Mouse (Mus musculus) thymus, adult 2 months (tissue): ENCODE data around the gene Tvp23b.

Experiments used
- CTCF ChIP-seq: fragments of 200-500 bp; IDR thresholded peaks from 2 replicates; pipeline ENCODE4 v1.5.1; 2012; ENCODE audit warnings: mild to moderate bottlenecking, control low read depth, low read length, moderate library complexity, borderline replicate concordance; ENCODE audit not compliant: control insufficient read depth, poor library complexity, insufficient read depth; ENCODE audit errors: extremely low read depth
- POLR2A ChIP-seq: fragments of 200-500 bp; IDR thresholded peaks from 2 replicates; pipeline ENCODE4 v1.6.1; 2012; ENCODE audit warnings: mild to moderate bottlenecking, low read length, control low read depth, moderate library complexity; ENCODE audit not compliant: control insufficient read depth, poor library complexity, insufficient read depth; ENCODE audit errors: extremely low read depth

DNA sequence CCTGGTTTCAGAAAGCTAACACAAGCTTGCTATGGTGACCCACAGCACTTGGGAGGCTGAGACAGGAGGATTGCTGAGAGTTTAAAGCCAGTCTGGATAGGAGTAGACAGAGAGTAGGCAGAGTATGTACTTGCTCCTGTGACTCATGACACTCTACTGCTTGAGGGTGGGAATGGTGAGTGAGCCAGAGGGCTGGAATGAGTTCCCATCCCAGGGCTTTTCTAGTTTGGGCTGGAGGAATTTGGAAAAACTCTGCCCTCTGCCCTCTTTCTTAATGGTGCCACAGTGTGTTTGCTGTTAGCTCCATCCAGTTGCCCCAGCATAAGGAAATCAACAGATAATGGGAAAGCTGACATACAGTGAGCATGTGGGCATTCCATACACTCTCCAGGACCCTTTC is 47.3 kb upstream of the Tvp23b start:
- no peak for TF ChIP-seq CTCF
- no peak for TF ChIP-seq POLR2A
